14 mouse cellular contexts compared by ENCODE assay signal in the genomic region with DNA sequence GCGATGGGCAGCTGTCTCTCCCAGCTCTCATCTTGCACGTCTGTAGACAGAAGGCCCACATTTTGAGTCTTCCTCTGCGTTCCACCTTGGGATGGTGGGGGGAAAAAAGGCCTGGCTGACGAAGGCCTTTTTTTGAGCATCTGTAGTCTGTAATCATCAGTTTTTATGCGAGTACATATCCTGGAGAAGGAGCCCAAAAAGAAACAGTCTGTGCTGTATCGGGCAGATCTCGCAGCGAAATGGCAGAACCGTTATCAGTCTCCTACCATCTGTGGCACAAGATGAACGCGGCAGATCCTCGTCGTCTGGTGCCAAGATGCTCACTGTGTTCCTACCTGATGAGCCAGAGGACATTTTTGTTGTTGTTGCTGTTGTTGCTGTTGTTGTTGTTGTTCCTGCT. TPM values are rescaled to one million over a fixed set of nuclear protein-coding genes. Genes with fewer than 3 reads are reported as not detected.
DNase-seq lines count a peak whose midpoint lies in the region; ATAC-seq and TF ChIP-seq lines count a peak whose summit lies in the region.
"Had no signal": no experiment of that assay in that cellular context is flagged by ENCODE, and none has a peak within 500 bp of the region (broad histone marks: within the 10 kb centered on the region; RNA-seq: fewer than 3 reads in every experiment).

No protein-coding gene starts in this region.

- DNase-seq in layer of hippocampus, adult 11-12 months (ENCODE audit: low spot score) = peak; percentile 61
- no peak for DNase-seq in layer of hippocampus, adult 9-10 months (ENCODE audit: low spot score)
- peak; percentile 81 for DNase-seq in cerebellum, adult 11-12 months
- DNase-seq in cerebellum, postnatal 14 days = peak; percentile 71 to 78
- peak; percentile 60 to 85 for DNase-seq in layer of hippocampus, postnatal 14 days (ENCODE audit: low spot score in 2 of 2)
- DNase-seq in thymus, postnatal 10 days (ENCODE audit: low spot score in 2 of 2) = no peak
- no peak for DNase-seq in liver, postnatal 0 days
- DNase-seq: adrenal gland, postnatal 14 days; heart, postnatal 4 days; lung, adult 18-20 months; thymus, adult 18-20 months had no signal

- H3K4me1 ChIP-seq in liver, postnatal 0 days (ENCODE audit: insufficient read depth) = no peaks in the 10 kb centered on the region
- H3K4me1 ChIP-seq: embryonic facial prominence, embryonic 15.5 days had no signal

- no peak overlapping the region for H3K27ac ChIP-seq in liver, postnatal 0 days (ENCODE audit: low read depth)
- H3K27ac ChIP-seq: embryonic facial prominence, embryonic 15.5 days; macrophage had no signal

- no peak overlapping the region for H3K9ac ChIP-seq in liver, postnatal 0 days (replicated peaks)
- H3K9ac ChIP-seq: embryonic facial prominence, embryonic 15.5 days had no signal

- H3K27me3 ChIP-seq in liver, postnatal 0 days (ENCODE audit: insufficient read depth, low read length) = no peaks in the 10 kb centered on the region
- H3K27me3 ChIP-seq: embryonic facial prominence, embryonic 15.5 days had no signal

- 77% methylated on average over 13 of the region's 13 CpGs for WGBS in liver, postnatal 0 days (ENCODE audit: insufficient replicate concordance)

- H3K4me3 ChIP-seq in liver, postnatal 0 days (ENCODE audit: low read depth, low read length) = no peak overlapping the region
- H3K4me3 ChIP-seq: embryonic facial prominence, embryonic 15.5 days had no signal

- H3K9me3 ChIP-seq in liver, postnatal 0 days (ENCODE audit: low read length) = no peaks in the 10 kb centered on the region
- H3K9me3 ChIP-seq: embryonic facial prominence, embryonic 15.5 days had no signal

- no peaks in the 10 kb centered on the region for H3K36me3 ChIP-seq in liver, postnatal 0 days (replicated peaks; ENCODE audit: insufficient read depth, low read length)
- H3K36me3 ChIP-seq: embryonic facial prominence, embryonic 15.5 days had no signal

- no peak for TF ChIP-seq EP300 in liver, postnatal 0 days (IDR thresholded peaks at IDR 0.05; ENCODE audit: low read depth)

- ATAC-seq in liver, postnatal 0 days = no peak
- ATAC-seq: inflammation-experienced regulatory T-cells, adult 6 months had no signal

- TF ChIP-seq CTCF in liver, postnatal 0 days (IDR thresholded peaks at IDR 0.05; ENCODE audit: low read depth) = no peak

- no peak overlapping the region for H3K4me2 ChIP-seq in liver, postnatal 0 days (ENCODE audit: low read depth, low read length)
- H3K4me2 ChIP-seq: embryonic facial prominence, embryonic 15.5 days had no signal

RNA-seq across cellular contexts. Expression of a gene that starts 8.9 kb away (rescaled TPM):
- 10 to 100 TPM; 64.1 to 65.2 TPM for total RNA-seq in layer of hippocampus, postnatal 14 days (2021)
- polyA plus RNA-seq in liver, postnatal 0 days (2015; fragmentation: Nextera tagmentation; extraction: Ambion mirVana) = 4.6 and 5.8 TPM in 2 replicates

RNA-seq across cellular contexts. Expression of a gene that starts 8.9 kb away (rescaled TPM):
- total RNA-seq in layer of hippocampus, postnatal 14 days (2021) = 10 to 100 TPM; 22.8 to 27.0 TPM
- polyA plus RNA-seq in liver, postnatal 0 days (2015; fragmentation: Nextera tagmentation; extraction: Ambion mirVana) = 11.0 and 14.2 TPM in 2 replicates

Comparison
In these comparisons a context has a peak if more than half of its experiments do, and no peak if none do; other contexts are left out.
1. DNase-seq: peak in layer of hippocampus, adult 11-12 months (single experiment), cerebellum, adult 11-12 months (single experiment), cerebellum, postnatal 14 days (2 of 2) and layer of hippocampus, postnatal 14 days (2 of 2); none in layer of hippocampus, adult 9-10 months (single experiment), thymus, postnatal 10 days (0 of 2) and liver, postnatal 0 days (single experiment).